Mouse (Mus musculus) kidney, embryonic 16.5 days (tissue): Measurements from ENCODE around the gene Crx. TPM values are rescaled to one million over a fixed set of nuclear protein-coding genes. Genes with fewer than 3 reads are reported as not detected.

Experiments
- ATAC-seq: fragments of 200-750 bp; cut with Nextera tagmentation; 2 replicates; pipeline ENCODE4 v1.8.0; 2017; ENCODE audit warnings: moderate TSS enrichment; ENCODE audit not compliant: low FRiP score, low TSS enrichment
- H3K27ac ChIP-seq: fragments of 300-500 bp; sonication (generic); 2 replicates; pipeline ENCODE4 v1.5.1; 2014; ENCODE audit warnings: low read length
- H3K27me3 ChIP-seq: fragments of 300-500 bp; sonication (generic); 2 replicates; pipeline ENCODE4 v1.6.1; 2014; ENCODE audit warnings: low read length, control low read depth, mixed read lengths; ENCODE audit not compliant: insufficient read depth
- H3K36me3 ChIP-seq: fragments of 300-500 bp; sonication (generic); 2 replicates; pipeline ENCODE4 v1.6.1; 2014; ENCODE audit warnings: low read length, control low read depth, mixed read lengths; ENCODE audit not compliant: insufficient read depth
- H3K4me1 ChIP-seq: fragments of 300-500 bp; sonication (generic); 2 replicates; pipeline ENCODE4 v1.6.1; 2014; ENCODE audit warnings: low read length, control low read depth, mixed read lengths; ENCODE audit not compliant: insufficient read depth
- H3K4me2 ChIP-seq: fragments of 300-500 bp; sonication (generic); replicated peaks from 2 replicates; pipeline ENCODE4 v1.6.1; 2014; ENCODE audit warnings: low read depth, low read length
- H3K4me3 ChIP-seq: fragments of 300-500 bp; sonication (generic); 2 replicates; pipeline ENCODE4 v1.5.1; 2014; ENCODE audit warnings: mild to moderate bottlenecking, low read length
- H3K9ac ChIP-seq: fragments of 300-500 bp; sonication (generic); replicated peaks from 2 replicates; pipeline ENCODE4 v1.6.1; 2014; ENCODE audit warnings: low read length
- H3K9me3 ChIP-seq: fragments of 300-500 bp; sonication (generic); 2 replicates; pipeline ENCODE4 v1.6.1; 2016; ENCODE audit warnings: low read length, control low read depth
- WGBS: fragments of 180-500 bp; shearing (Covaris S2); extraction: QIAGEN DNeasy Blood & Tissue Kit; methylation state at CpG from one replicate; pipeline ENCODE4 v1.1.7; 2014; 5-methylcytosine and 5-hydroxymethylcytosine counted together
- polyA plus RNA-seq: library from polyadenylated mRNA; unstranded; fragments of >200 nt; fragmentation: Nextera tagmentation; extraction: Ambion mirVana; gene quantifications from 2 replicates; pipeline ENCODE4 v1.2.1, GENCODE M21; 2015

Crx gene
- polyA plus RNA-seq, 1 experiment from 2014 or later: not detected

- Histone ChIP-seq H3K36me3 (peaks cover 24% of the 10 kb centered on the region), H3K27me3 (no peaks in the 10 kb centered on the region), H3K9ac (no peak overlapping the region), H3K4me1 (no peaks in the 10 kb centered on the region), H3K27ac (no peak overlapping the region), H3K4me3 (no peak overlapping the region), H3K4me2 (no peak overlapping the region), H3K9me3 (no peaks in the 10 kb centered on the region)
- no peak for ATAC-seq
- 36% methylated on average over 2 of the region's 2 CpGs for WGBS
These were observed 34.5 kb upstream of the Crx start for GRCm38 (mm10) chr7:15914252-15914651.

GRCm38 (mm10) chr7:15912183-15912582 lies 32.4 kb upstream of the Crx start:
- no peak overlapping the region for H3K4me3 ChIP-seq
- peaks cover 10% of the 10 kb centered on the region for H3K36me3 ChIP-seq
- no peak overlapping the region for H3K27ac ChIP-seq
- no peak overlapping the region for H3K9ac ChIP-seq
- H3K27me3 ChIP-seq: no peaks in the 10 kb centered on the region
- no peaks in the 10 kb centered on the region for H3K9me3 ChIP-seq
- peak; percentile 80 for ATAC-seq
- H3K4me1 ChIP-seq: no peaks in the 10 kb centered on the region
- H3K4me2 ChIP-seq: no peak overlapping the region
- WGBS: 0% methylated on average over 4 of the region's 4 CpGs

- H3K9ac ChIP-seq: no peak overlapping the region
- no peak overlapping the region for H3K4me2 ChIP-seq
- H3K27me3 ChIP-seq: no peaks in the 10 kb centered on the region
- 72% methylated on average over 5 of the region's 5 CpGs for WGBS
- H3K36me3 ChIP-seq: no peaks in the 10 kb centered on the region
- no peaks in the 10 kb centered on the region for H3K4me1 ChIP-seq
- no peak overlapping the region for H3K4me3 ChIP-seq
- no peak overlapping the region for H3K27ac ChIP-seq
- ATAC-seq: no peak
- H3K9me3 ChIP-seq: no peaks in the 10 kb centered on the region
These were observed 30.8 kb upstream of the Crx start for GRCm38 (mm10) chr7:15910521-15910920.

- H3K27ac ChIP-seq: no peak overlapping the region
- no peaks in the 10 kb centered on the region for H3K9me3 ChIP-seq
- no peak overlapping the region for H3K4me2 ChIP-seq
- WGBS: 86% methylated on average over 8 of the region's 8 CpGs
- H3K4me1 ChIP-seq: no peaks in the 10 kb centered on the region
- H3K27me3 ChIP-seq: no peaks in the 10 kb centered on the region
- no peak overlapping the region for H3K4me3 ChIP-seq
- no peak overlapping the region for H3K9ac ChIP-seq
- no peak for ATAC-seq
- no peaks in the 10 kb centered on the region for H3K36me3 ChIP-seq
These were observed 28.3 kb upstream of the Crx start for GRCm38 (mm10) chr7:15907971-15908590.

GRCm38 (mm10) chr7:15906602-15907001 lies 26.8 kb upstream of the Crx start:
- H3K36me3 ChIP-seq: no peaks in the 10 kb centered on the region
- H3K4me2 ChIP-seq: no peak overlapping the region
- no peak overlapping the region for H3K9ac ChIP-seq
- H3K27ac ChIP-seq: no peak overlapping the region
- ATAC-seq: no peak
- H3K27me3 ChIP-seq: no peaks in the 10 kb centered on the region
- WGBS: 88% methylated on average over 1 of the region's 1 CpGs
- no peaks in the 10 kb centered on the region for H3K4me1 ChIP-seq
- H3K4me3 ChIP-seq: no peak overlapping the region
- no peaks in the 10 kb centered on the region for H3K9me3 ChIP-seq

GRCm38 (mm10) chr7:15905861-15906260 lies 26.1 kb upstream of the Crx start:
- no peak overlapping the region for H3K9ac ChIP-seq
- no peak overlapping the region for H3K4me3 ChIP-seq
- WGBS: 87% methylated on average over 7 of the region's 7 CpGs
- no peaks in the 10 kb centered on the region for H3K36me3 ChIP-seq
- H3K9me3 ChIP-seq: no peaks in the 10 kb centered on the region
- ATAC-seq: no peak
- no peaks in the 10 kb centered on the region for H3K27me3 ChIP-seq
- no peaks in the 10 kb centered on the region for H3K4me1 ChIP-seq
- no peak overlapping the region for H3K27ac ChIP-seq
- no peak overlapping the region for H3K4me2 ChIP-seq

- no peaks in the 10 kb centered on the region for H3K4me1 ChIP-seq
- H3K36me3 ChIP-seq: no peaks in the 10 kb centered on the region
- no peak overlapping the region for H3K9ac ChIP-seq
- H3K4me3 ChIP-seq: no peak overlapping the region
- H3K27me3 ChIP-seq: no peaks in the 10 kb centered on the region
- no peak for ATAC-seq
- H3K9me3 ChIP-seq: no peaks in the 10 kb centered on the region
- WGBS: 78% methylated on average over 9 of the region's 9 CpGs
- no peak overlapping the region for H3K27ac ChIP-seq
- no peak overlapping the region for H3K4me2 ChIP-seq
These were observed 21.7 kb upstream of the Crx start for GRCm38 (mm10) chr7:15901366-15902048.

- H3K9me3 ChIP-seq: no peaks in the 10 kb centered on the region
- 70% methylated on average over 1 of the region's 1 CpGs for WGBS
- no peaks in the 10 kb centered on the region for H3K27me3 ChIP-seq
- no peak overlapping the region for H3K9ac ChIP-seq
- ATAC-seq: no peak
- no peak overlapping the region for H3K27ac ChIP-seq
- H3K4me2 ChIP-seq: no peak overlapping the region
- no peaks in the 10 kb centered on the region for H3K36me3 ChIP-seq
- H3K4me3 ChIP-seq: no peak overlapping the region
- H3K4me1 ChIP-seq: no peaks in the 10 kb centered on the region
These were observed 14.5 kb upstream of the Crx start for GRCm38 (mm10) chr7:15894251-15894650.

GRCm38 (mm10) chr7:15884127-15884526 lies 4.4 kb upstream of the Crx start:
- WGBS: 88% methylated on average over 2 of the region's 2 CpGs

GRCm38 (mm10) chr7:15882317-15882716 lies 2.5 kb upstream of the Crx start, which contains the start of gene Crxos:
TSS of gene Crxos (plus strand) at chr7:15882617.
- no peaks in the 10 kb centered on the region for H3K4me1 ChIP-seq
- no peaks in the 10 kb centered on the region for H3K27me3 ChIP-seq
- H3K9me3 ChIP-seq: no peaks in the 10 kb centered on the region
- no peak within 1 kb of the TSS for H3K9ac ChIP-seq
- H3K36me3 ChIP-seq: no peaks in the 10 kb centered on the region
- WGBS: 85% methylated on average over 2 of the region's 2 CpGs
- H3K4me3 ChIP-seq: no peak within 1 kb of the TSS
- H3K4me2 ChIP-seq: no peak within 1 kb of the TSS
- no peak for ATAC-seq
- no peak within 1 kb of the TSS for H3K27ac ChIP-seq

More at GRCm38 (mm10) chr7:15884127-15884526, 4.4 kb upstream of the Crx start:
- Histone ChIP-seq H3K4me3 (no peak overlapping the region), H3K4me2 (no peak overlapping the region), H3K36me3 (no peaks in the 10 kb centered on the region), H3K27me3 (no peaks in the 10 kb centered on the region), H3K4me1 (no peaks in the 10 kb centered on the region), H3K9ac (no peak overlapping the region), H3K27ac (no peak overlapping the region), H3K9me3 (no peaks in the 10 kb centered on the region)
- no peak for ATAC-seq
